Mouse (Mus musculus) megakaryocyte, embryonic 14.5 days (primary cell): ENCODE data around the gene Olfr877. TPM values are rescaled to one million over a fixed set of nuclear protein-coding genes. Genes with fewer than 3 reads are reported as not detected.

ENCODE experiments used
- H3K27me3 ChIP-seq: replicated peaks from 2 replicates; pipeline ENCODE3; 2012; ENCODE audit warnings: inconsistent platforms
- H3K36me3 ChIP-seq: replicated peaks from 2 replicates; pipeline ENCODE3; 2012; ENCODE audit warnings: low read length, inconsistent platforms, mixed read lengths
- H3K4me1 ChIP-seq: 2 replicates; pipeline ENCODE4 v1.6.1; 2012; ENCODE audit warnings: inconsistent platforms
- H3K4me3 ChIP-seq: replicated peaks from 2 replicates; pipeline ENCODE3; 2012; ENCODE audit warnings: moderate library complexity, mild to moderate bottlenecking, inconsistent platforms
- H3K9me3 ChIP-seq: 2 replicates; pipeline ENCODE4 v1.6.1; 2012; ENCODE audit warnings: inconsistent platforms
- FLI1 ChIP-seq: IDR thresholded peaks from 2 replicates; pipeline ENCODE4 v1.6.1; 2012; ENCODE audit warnings: low read length, inconsistent platforms, mixed read lengths
- GATA1 ChIP-seq: IDR thresholded peaks from 3 replicates; pipeline ENCODE4 v1.6.1; 2012; ENCODE audit warnings: mixed read lengths, low read length, inconsistent platforms, borderline replicate concordance
- polyA plus RNA-seq: library from polyadenylated mRNA; stranded (reverse); fragments of >175 nt; gene quantifications from 2 replicates; pipeline ENCODE4 v1.2.3, GENCODE M21; 2012; ENCODE audit warnings: low replicate concordance; ENCODE audit not compliant: insufficient read depth

Olfr877 gene
- polyA plus RNA-seq, 1 experiment = not detected

DNA sequence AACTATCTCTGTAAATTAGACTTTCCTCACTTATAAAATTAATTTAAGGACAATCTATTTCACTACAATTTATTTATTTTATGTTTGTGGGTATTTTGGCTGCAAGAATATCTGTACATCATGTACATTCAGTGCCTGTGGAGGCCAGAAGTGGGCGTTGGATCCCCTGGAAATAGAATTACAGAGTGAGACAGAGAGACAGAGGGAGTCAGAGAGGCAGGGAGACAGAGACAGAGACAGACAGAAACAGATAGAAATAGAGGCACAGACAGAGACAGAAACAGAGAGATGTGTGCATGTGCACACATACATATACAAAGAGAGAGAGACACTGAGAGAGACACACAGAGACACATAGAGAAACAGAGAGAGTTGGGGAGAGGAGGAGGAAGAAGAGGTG is 17.5 kb downstream of the Olfr877 start:
- Histone ChIP-seq H3K27me3 (no peaks in the 10 kb centered on the region), H3K36me3 (no peaks in the 10 kb centered on the region), H3K4me3 (no peak overlapping the region), H3K4me1 (no peaks in the 10 kb centered on the region), H3K9me3 (no peaks in the 10 kb centered on the region)
- no peak for TF ChIP-seq FLI1
- no peak for TF ChIP-seq GATA1

DNA sequence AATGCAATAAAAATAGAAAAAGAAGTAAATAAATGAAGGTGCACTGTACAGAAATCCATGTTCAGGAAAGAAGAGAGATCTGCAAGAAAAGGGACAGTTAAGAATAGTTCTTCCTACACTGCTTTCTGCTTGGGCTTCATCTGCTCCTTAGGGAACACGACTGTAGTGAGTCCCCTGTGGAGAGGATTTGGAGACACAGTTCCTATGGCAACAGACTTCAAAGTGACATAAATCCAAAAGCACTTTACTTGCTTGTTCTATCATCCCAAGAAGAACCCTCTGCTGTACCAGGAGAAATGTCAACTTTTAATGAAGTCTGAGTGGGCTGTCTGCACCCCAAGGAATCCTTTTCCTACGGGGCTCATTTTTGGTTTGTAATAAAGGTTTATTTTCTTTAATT is 36.9 kb downstream of the Olfr877 start:
- no peaks in the 10 kb centered on the region for H3K9me3 ChIP-seq
- no peak overlapping the region for H3K4me3 ChIP-seq
- H3K36me3 ChIP-seq = no peaks in the 10 kb centered on the region
- no peaks in the 10 kb centered on the region for H3K27me3 ChIP-seq
- TF ChIP-seq FLI1 (no peak), GATA1 (no peak)
- no peaks in the 10 kb centered on the region for H3K4me1 ChIP-seq

DNA sequence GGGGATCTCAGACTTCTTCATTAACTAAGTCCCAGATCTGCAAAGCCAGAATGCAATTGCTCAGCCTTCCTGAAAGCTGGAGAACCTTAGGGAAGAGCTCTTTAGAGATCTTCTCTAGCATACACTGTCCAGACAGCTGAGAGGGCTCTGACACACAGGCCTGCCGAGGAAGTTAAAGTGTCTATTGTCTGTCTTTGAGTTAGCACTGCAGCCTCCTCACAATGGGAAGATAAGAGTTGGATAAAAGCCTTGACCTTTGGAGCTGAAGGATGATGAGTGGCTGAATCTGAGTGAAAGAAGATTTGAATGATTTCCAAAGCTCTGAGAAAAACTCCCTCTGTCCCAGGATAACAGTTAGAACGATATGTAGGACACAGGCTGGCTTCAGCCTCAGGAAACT is 42.6 kb downstream of the Olfr877 start, which contains the start of gene Olfr145:
Gene Olfr145 (plus strand): TSS at position 64 of the 400 bp plus-strand sequence.
- TF ChIP-seq FLI1 (no peak), GATA1 (no peak)
- Histone ChIP-seq H3K4me1 (no peaks in the 10 kb centered on the region), H3K4me3 (no peak within 1 kb of the TSS), H3K36me3 (no peaks in the 10 kb centered on the region), H3K27me3 (no peaks in the 10 kb centered on the region), H3K9me3 (no peaks in the 10 kb centered on the region)

DNA sequence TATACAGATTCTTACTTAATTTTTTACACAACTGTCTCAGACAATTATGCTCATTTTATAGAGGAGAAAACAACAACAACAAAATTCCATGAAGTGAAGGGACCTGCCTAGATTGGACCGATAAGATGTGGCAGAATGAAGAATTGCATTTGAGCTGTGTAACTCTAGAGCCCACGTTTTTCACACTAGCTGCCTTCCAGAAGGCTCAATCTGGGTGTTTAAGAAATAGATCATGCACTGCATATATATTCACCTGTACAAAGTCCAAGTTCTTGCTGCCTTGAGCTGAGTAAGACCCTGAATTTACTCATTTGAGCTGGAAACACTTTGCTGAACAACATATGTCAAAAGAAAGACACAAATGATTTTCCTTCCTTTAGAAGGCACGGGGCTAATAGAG is 51.5 kb downstream of the Olfr877 start:
- no peaks in the 10 kb centered on the region for H3K4me1 ChIP-seq

More for the DNA sequence above, 51.5 kb downstream of the Olfr877 start:
- H3K9me3 ChIP-seq = no peaks in the 10 kb centered on the region
- TF ChIP-seq FLI1 = no peak
- TF ChIP-seq GATA1 = no peak
- no peaks in the 10 kb centered on the region for H3K27me3 ChIP-seq
- no peak overlapping the region for H3K4me3 ChIP-seq
- H3K36me3 ChIP-seq = no peaks in the 10 kb centered on the region

Other genes with a start within 250 kb of the Olfr877 start
- gene Spa17, start 240.5 kb upstream of the Olfr877 start, polyA plus RNA-seq = 1.8 TPM in 1 of 2 replicates, not detected in the other
- 34.5 and 61.7 TPM in 2 replicates for gene Tbrg1, start 197.0 kb upstream of the Olfr877 start, polyA plus RNA-seq
- not detected in 2 replicates for gene Panx3, start 185.0 kb upstream of the Olfr877 start, polyA plus RNA-seq
- gene Olfr160, start 138.0 kb upstream of the Olfr877 start, polyA plus RNA-seq = not detected in 2 replicates
- gene Olfr874, start 109.2 kb upstream of the Olfr877 start, polyA plus RNA-seq = not detected in 2 replicates
- not detected in 2 replicates for gene Olfr875, start 82.4 kb upstream of the Olfr877 start, polyA plus RNA-seq
- not detected in 2 replicates for gene Olfr876, start 51.2 kb upstream of the Olfr877 start, polyA plus RNA-seq
- not detected in 2 replicates for gene Olfr145, start 42.5 kb downstream of the Olfr877 start, polyA plus RNA-seq
- not detected in 2 replicates for gene Olfr878, start 63.6 kb downstream of the Olfr877 start, polyA plus RNA-seq
- gene Olfr881, start 137.6 kb downstream of the Olfr877 start, polyA plus RNA-seq = not detected in 2 replicates
- not detected in 2 replicates for gene Olfr883, start 171.5 kb downstream of the Olfr877 start, polyA plus RNA-seq
- gene Olfr884, start 192.3 kb downstream of the Olfr877 start, polyA plus RNA-seq = 0.03 TPM in 1 of 2 replicates, not detected in the other
- gene Olfr885, start 207.1 kb downstream of the Olfr877 start, polyA plus RNA-seq = not detected in 2 replicates
- gene Olfr887, start 229.8 kb downstream of the Olfr877 start, polyA plus RNA-seq = 0.34 TPM in 1 of 2 replicates, not detected in the other